Mouse (Mus musculus): ENCODE measurements at regions not wholly inside any gene's neighbourhood (a gene's known extent, or its start where the extent isn't known, plus 50 kb on each side); places are given as distances from the start of the nearest gene placed in this dataset.

GRCm38 (mm10) chr12:32621739-32622138 lies 197.6 kb upstream of the Nampt start:
- TF ChIP-seq EP300 (IDR thresholded peaks at IDR 0.05) = no peak
- TF ChIP-seq CTCF (IDR thresholded peaks at IDR 0.05) = no peak
